Mouse (Mus musculus) limb, embryonic 15.5 days (tissue): Measurements from ENCODE around the gene 2200002D01Rik. TPM values are rescaled to one million over a fixed set of nuclear protein-coding genes. Genes with fewer than 3 reads are reported as not detected.
A peak's percentile ranks its signal among the peaks of the same experiment; 100 is the strongest.
"Not testable (repeated sequence)": the region's sequence is repeated elsewhere in the genome, so short reads cannot be mapped to it uniquely, and the experiment has no call there.

Experiments used
- ATAC-seq: fragments of 200-750 bp; cut with Nextera tagmentation; 2 replicates; pipeline ENCODE4 v1.8.0; 2017; ENCODE audit warnings: low read depth, moderate TSS enrichment; ENCODE audit not compliant: insufficient number of reproducible peaks, low FRiP score, low TSS enrichment
- H3K27ac ChIP-seq: fragments of 300-500 bp; sonication (generic); 2 replicates; pipeline ENCODE4 v1.5.1; 2015; ENCODE audit warnings: moderate library complexity, mild to moderate bottlenecking, inconsistent platforms
- H3K27me3 ChIP-seq: fragments of 300-500 bp; sonication (generic); 2 replicates; pipeline ENCODE4 v1.6.1; 2015; ENCODE audit warnings: inconsistent platforms
- H3K36me3 ChIP-seq: fragments of 300-500 bp; sonication (generic); 2 replicates; pipeline ENCODE4 v1.6.1; 2015; ENCODE audit warnings: inconsistent platforms
- H3K4me1 ChIP-seq: fragments of 300-500 bp; sonication (generic); 2 replicates; pipeline ENCODE4 v1.6.1; 2015; ENCODE audit warnings: inconsistent platforms
- H3K4me2 ChIP-seq: fragments of 300-500 bp; sonication (generic); 2 replicates; pipeline ENCODE4 v1.6.1; 2015; ENCODE audit warnings: mild to moderate bottlenecking, inconsistent platforms
- H3K4me3 ChIP-seq: fragments of 300-500 bp; sonication (generic); 2 replicates; pipeline ENCODE4 v1.5.1; 2015; ENCODE audit warnings: mild to moderate bottlenecking, inconsistent platforms
- H3K9ac ChIP-seq: fragments of 300-500 bp; sonication (generic); 2 replicates; pipeline ENCODE4 v1.6.1; 2015; ENCODE audit warnings: inconsistent platforms
- H3K9me3 ChIP-seq: fragments of 300-500 bp; sonication (generic); 2 replicates; pipeline ENCODE4 v1.6.1; 2016; ENCODE audit warnings: inconsistent platforms
- WGBS: fragments of 180-500 bp; shearing (Covaris S2); methylation state at CpG from one replicate; pipeline ENCODE4 v1.1.7; 2015; 5-methylcytosine and 5-hydroxymethylcytosine counted together
- polyA plus RNA-seq: library from polyadenylated mRNA; unstranded; fragments of >200 nt; fragmentation: Nextera tagmentation; extraction: Ambion mirVana; gene quantifications from 2 replicates; pipeline ENCODE4 v1.2.1, GENCODE M21; 2015

Gene 2200002D01Rik
- polyA plus RNA-seq, 1 experiment from 2014 or later, result 14.2 TPM

GRCm38 (mm10) chr7:29251166-29251565 lies 2.9 kb upstream of the 2200002D01Rik start:
- Histone ChIP-seq H3K4me2 (no peak overlapping the region), H3K9ac (no peak overlapping the region), H3K4me3 (no peak overlapping the region), H3K36me3 (peaks cover 5% of the 10 kb centered on the region), H3K4me1 (peaks cover 22% of the 10 kb centered on the region), H3K27me3 (peaks cover 14% of the 10 kb centered on the region; the same call in 1 of the 2 replicates), H3K27ac (no peak overlapping the region), H3K9me3 (no peaks in the 10 kb centered on the region)
- WGBS, result 70% methylated on average over 3 of the region's 3 CpGs
- no peak for ATAC-seq

GRCm38 (mm10) chr7:29247706-29248105 lies 560 bp downstream of the 2200002D01Rik start:
- ATAC-seq, result no peak
- H3K36me3 ChIP-seq, result peaks cover 29% of the 10 kb centered on the region
- H3K4me3 ChIP-seq, result peak overlapping the region; percentile 13
- no peak overlapping the region for H3K27ac ChIP-seq
- peaks cover 14% of the 10 kb centered on the region; the same call in 1 of the 2 replicates for H3K27me3 ChIP-seq
- H3K9ac ChIP-seq, result no peak overlapping the region
- H3K9me3 ChIP-seq, result no peaks in the 10 kb centered on the region
- H3K4me1 ChIP-seq, result peaks cover 18% of the 10 kb centered on the region
- H3K4me2 ChIP-seq, result peak overlapping the region; percentile 38
- 19% methylated on average over 19 of the region's 19 CpGs for WGBS

GRCm38 (mm10) chr7:29247314-29247700 lies 959 bp downstream of the 2200002D01Rik start:
- peaks cover 29% of the 10 kb centered on the region for H3K36me3 ChIP-seq
- H3K9ac ChIP-seq, result no peak overlapping the region
- peak overlapping the region; percentile 13; the same call in 1 of the 2 replicates for H3K4me3 ChIP-seq
- ATAC-seq, result no peak
- peak overlapping the region; percentile 38 for H3K4me2 ChIP-seq
- peaks cover 14% of the 10 kb centered on the region; the same call in 1 of the 2 replicates for H3K27me3 ChIP-seq
- H3K9me3 ChIP-seq, result no peaks in the 10 kb centered on the region
- peaks cover 18% of the 10 kb centered on the region for H3K4me1 ChIP-seq
- no peak overlapping the region for H3K27ac ChIP-seq
- 26% methylated on average over 16 of the region's 16 CpGs for WGBS

- H3K9ac ChIP-seq, result no peak overlapping the region
- H3K4me2 ChIP-seq, result no peak overlapping the region
- no peak for ATAC-seq
- no peak overlapping the region for H3K4me3 ChIP-seq
- peaks cover 29% of the 10 kb centered on the region for H3K36me3 ChIP-seq
- WGBS, result 80% methylated on average over 21 of the region's 21 CpGs
- H3K9me3 ChIP-seq, result no peaks in the 10 kb centered on the region
- H3K27ac ChIP-seq, result no peak overlapping the region
- peaks cover 18% of the 10 kb centered on the region for H3K4me1 ChIP-seq
- peaks cover 14% of the 10 kb centered on the region; the same call in 1 of the 2 replicates for H3K27me3 ChIP-seq
Observed at GRCm38 (mm10) chr7:29246619-29247313, 1.5 kb downstream of the 2200002D01Rik start.

GRCm38 (mm10) chr7:29246015-29246414 lies 2.3 kb downstream of the 2200002D01Rik start:
- Histone ChIP-seq H3K9ac (no peak overlapping the region), H3K4me3 (no peak overlapping the region), H3K27me3 (peaks cover 14% of the 10 kb centered on the region; the same call in 1 of the 2 replicates), H3K4me1 (peaks cover 18% of the 10 kb centered on the region), H3K9me3 (no peaks in the 10 kb centered on the region), H3K36me3 (peaks cover 29% of the 10 kb centered on the region), H3K4me2 (no peak overlapping the region), H3K27ac (no peak overlapping the region)
- 81% methylated on average over 5 of the region's 5 CpGs for WGBS
- ATAC-seq, result no peak

GRCm38 (mm10) chr7:29244732-29245416 lies 3.4 kb downstream of the 2200002D01Rik start:
- no peak for ATAC-seq
- H3K4me3 ChIP-seq, result no peak overlapping the region
- 87% methylated on average over 7 of the region's 7 CpGs for WGBS
- no peak overlapping the region for H3K27ac ChIP-seq
- H3K9me3 ChIP-seq, result no peaks in the 10 kb centered on the region
- peaks cover 14% of the 10 kb centered on the region; the same call in 1 of the 2 replicates for H3K27me3 ChIP-seq
- peaks cover 29% of the 10 kb centered on the region for H3K36me3 ChIP-seq
- no peak overlapping the region for H3K4me2 ChIP-seq
- no peak overlapping the region for H3K9ac ChIP-seq
- peaks cover 20% of the 10 kb centered on the region for H3K4me1 ChIP-seq

GRCm38 (mm10) chr7:29238019-29238967 lies 10.0 kb downstream of the 2200002D01Rik start, which contains the start of gene Yif1b:
Yif1b (plus strand) TSS chr7:29238329.
- peak within 1 kb of the TSS; percentile 96 for H3K27ac ChIP-seq
- peak within 1 kb of the TSS; percentile 69 for H3K4me2 ChIP-seq
- peak within 1 kb of the TSS; percentile 73 for H3K4me3 ChIP-seq
- peak within 1 kb of the TSS; percentile 64 for H3K9ac ChIP-seq
- H3K27me3 ChIP-seq, result no peaks in the 10 kb centered on the region
- peak; percentile 96 for ATAC-seq
- WGBS, result under 1% methylated on average over 60 of the region's 60 CpGs
- no peaks in the 10 kb centered on the region for H3K36me3 ChIP-seq
- H3K4me1 ChIP-seq, result peaks cover 16% of the 10 kb centered on the region
- H3K9me3 ChIP-seq, result no peaks in the 10 kb centered on the region

- not testable (repeated sequence) for H3K9me3 ChIP-seq, ATAC-seq, H3K27me3 ChIP-seq, H3K36me3 ChIP-seq
- WGBS, result 28% methylated on average over 6 of the region's 6 CpGs
- Histone ChIP-seq H3K4me1 (peaks cover 16% of the 10 kb centered on the region), H3K27ac (peak overlapping the region; percentile 96), H3K4me3 (peak overlapping the region; percentile 73), H3K9ac (peak overlapping the region; percentile 35; the same call in 1 of the 2 replicates), H3K4me2 (peak overlapping the region; percentile 69)
Observed at GRCm38 (mm10) chr7:29237596-29237995, 10.7 kb downstream of the 2200002D01Rik start.

- Histone ChIP-seq H3K4me2 (no peak overlapping the region), H3K27me3 (peaks cover 9% of the 10 kb centered on the region), H3K9ac (no peak overlapping the region), H3K27ac (no peak overlapping the region), H3K9me3 (no peaks in the 10 kb centered on the region), H3K4me1 (peaks cover 25% of the 10 kb centered on the region), H3K4me3 (no peak overlapping the region), H3K36me3 (no peaks in the 10 kb centered on the region)
- 74% methylated on average over 4 of the region's 4 CpGs for WGBS
- ATAC-seq, result no peak
Observed at GRCm38 (mm10) chr7:29236593-29236992, 11.7 kb downstream of the 2200002D01Rik start.

GRCm38 (mm10) chr7:29234661-29235060 lies 13.6 kb downstream of the 2200002D01Rik start:
- no peaks in the 10 kb centered on the region for H3K36me3 ChIP-seq
- no peak overlapping the region for H3K4me2 ChIP-seq
- peaks cover 14% of the 10 kb centered on the region for H3K27me3 ChIP-seq
- no peak overlapping the region for H3K9ac ChIP-seq
- H3K4me3 ChIP-seq, result no peak overlapping the region
- ATAC-seq, result no peak
- H3K4me1 ChIP-seq, result peaks cover 29% of the 10 kb centered on the region
- no peaks in the 10 kb centered on the region for H3K9me3 ChIP-seq
- 75% methylated on average over 5 of the region's 5 CpGs for WGBS
- H3K27ac ChIP-seq, result no peak overlapping the region

GRCm38 (mm10) chr7:29233745-29234144 lies 14.5 kb downstream of the 2200002D01Rik start:
- Histone ChIP-seq H3K27me3 (peaks cover 14% of the 10 kb centered on the region), H3K9ac (no peak overlapping the region), H3K36me3 (no peaks in the 10 kb centered on the region), H3K4me2 (no peak overlapping the region), H3K27ac (no peak overlapping the region), H3K4me1 (peaks cover 26% of the 10 kb centered on the region), H3K9me3 (no peaks in the 10 kb centered on the region), H3K4me3 (no peak overlapping the region)
- ATAC-seq, result no peak
- 50% methylated on average over 6 of the region's 6 CpGs for WGBS
